Mouse (Mus musculus) ovary, adult 10 weeks (tissue): ENCODE results near the gene Nr4a2. TPM values are rescaled to one million over a fixed set of nuclear protein-coding genes. Genes with fewer than 3 reads are reported as not detected.

ENCODE experiments used
- polyA plus RNA-seq: library from polyadenylated mRNA; stranded (reverse); fragments of 350-450 nt; fragmentation: Illumina TruSeq; extraction: RNeasy Lipid Tissue Mini Kit (QIAGEN cat#74804); gene quantifications from one replicate; pipeline ENCODE4 v1.2.3, GENCODE M21; 2014

The Nr4a2 gene
- polyA plus RNA-seq, result 6.1 TPM

GRCm38 (mm10) chr2:57123991-57124840 lies at the start of gene Nr4a2:
Gene Nr4a2 (minus strand): TSS chr2:57124003.

Other genes starting within 250 kb of the Nr4a2 start
- gene Gpd2, start 113.6 kb upstream of the Nr4a2 start, polyA plus RNA-seq, result 25.7 TPM